Mouse (Mus musculus): ENCODE data around the gene Lpin3. TPM values are rescaled to one million over a fixed set of nuclear protein-coding genes. Genes with fewer than 3 reads are reported as not detected.

Lpin3 gene
- polyA plus RNA-seq, 1 experiment from 2014 or later, result 0.66 TPM

DNA sequence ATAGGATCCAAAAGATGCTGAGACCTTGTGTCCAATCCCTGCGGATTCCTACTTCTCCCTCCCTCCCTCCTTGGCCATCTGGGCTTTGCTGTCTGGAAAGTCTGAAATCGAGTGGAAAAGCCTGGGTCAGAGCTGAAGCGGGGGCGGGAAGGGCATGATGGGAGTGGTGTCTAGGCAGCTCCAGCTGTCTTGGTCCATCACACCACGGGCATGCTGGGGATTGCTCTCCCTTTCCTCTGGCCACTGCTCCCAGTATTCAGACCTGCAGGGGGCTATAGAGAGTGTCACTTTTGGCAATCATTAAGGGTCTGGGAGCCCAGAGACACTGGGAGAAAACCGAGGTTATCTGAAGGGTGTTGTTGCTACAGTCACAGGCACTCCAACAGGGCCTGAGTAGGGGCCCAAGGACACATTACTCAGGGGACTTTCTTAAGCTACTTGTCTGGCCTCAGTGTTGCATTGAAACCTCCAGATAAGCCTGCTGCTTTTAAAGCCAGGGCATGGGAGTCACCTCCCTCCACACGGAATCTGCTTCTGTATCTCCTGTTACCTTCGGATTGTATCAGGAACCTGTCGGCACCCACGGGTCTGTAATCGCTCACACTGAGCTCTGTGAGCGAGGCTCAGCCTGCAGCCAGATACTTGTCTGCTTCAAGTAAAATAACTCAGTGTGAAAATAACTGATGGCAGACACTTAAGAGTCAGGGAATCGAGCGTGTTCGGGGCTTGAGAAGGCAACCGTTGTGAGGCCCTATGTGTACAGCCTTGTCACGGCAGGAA is 60.6 kb downstream of the Lpin3 start:
- Histone ChIP-seq H3K27me3 (ENCODE audit: control insufficient read depth, insufficient read depth, low read length) (no peaks in the 10 kb centered on the region), H3K4me1 (replicated peaks; ENCODE audit: control insufficient read depth, insufficient read depth, low read length) (no peaks in the 10 kb centered on the region), H3K4me2 (replicated peaks) (no peak overlapping the region), H3K4me3 (replicated peaks; ENCODE audit: low read length) (no peak overlapping the region), H3K27ac (no peak overlapping the region), H3K36me3 (replicated peaks; ENCODE audit: control insufficient read depth, insufficient read depth) (peaks cover 10% of the 10 kb centered on the region; the same call in 1 of the 2 replicates), H3K9ac (no peak overlapping the region), H3K9me3 (ENCODE audit: control insufficient read depth, low read length) (no peaks in the 10 kb centered on the region)
- 74% methylated on average over 17 of the region's 17 CpGs for WGBS
- ATAC-seq (ENCODE audit: low FRiP score) (no peak), DNase-seq (ENCODE audit: low spot score) (no peak)

DNA sequence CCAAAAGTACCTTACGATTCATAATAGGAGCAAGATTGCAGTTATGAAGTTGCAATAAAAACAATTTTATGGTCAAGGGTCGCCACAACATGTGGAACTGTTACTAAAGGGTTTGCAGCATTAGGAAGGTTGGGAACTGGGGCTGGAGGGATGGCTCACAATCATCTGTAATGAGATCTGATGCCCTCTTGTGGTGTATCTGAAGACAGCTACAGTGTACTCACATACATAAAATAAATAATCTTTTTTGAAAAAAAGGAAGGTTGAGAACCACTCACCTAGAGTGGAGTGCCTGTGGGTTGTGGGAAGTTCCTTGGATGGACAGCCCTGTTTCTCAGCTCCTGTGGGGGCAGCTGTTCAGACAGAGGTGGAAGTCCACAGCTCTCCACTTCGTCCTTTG is 62.0 kb downstream of the Lpin3 start:
- Histone ChIP-seq H3K27me3 (ENCODE audit: control insufficient read depth, insufficient read depth, low read length) (no peaks in the 10 kb centered on the region), H3K9me3 (ENCODE audit: control insufficient read depth, low read length) (no peaks in the 10 kb centered on the region), H3K4me3 (replicated peaks; ENCODE audit: low read length) (no peak overlapping the region), H3K9ac (no peak overlapping the region), H3K27ac (no peak overlapping the region), H3K4me1 (replicated peaks; ENCODE audit: control insufficient read depth, insufficient read depth, low read length) (no peaks in the 10 kb centered on the region), H3K36me3 (replicated peaks; ENCODE audit: control insufficient read depth, insufficient read depth) (peaks cover 11% of the 10 kb centered on the region), H3K4me2 (replicated peaks) (no peak overlapping the region)
- DNase-seq (ENCODE audit: low spot score), result no peak
- ATAC-seq (ENCODE audit: low FRiP score), result no peak
- WGBS, result 70% methylated on average over 3 of the region's 3 CpGs

DNA sequence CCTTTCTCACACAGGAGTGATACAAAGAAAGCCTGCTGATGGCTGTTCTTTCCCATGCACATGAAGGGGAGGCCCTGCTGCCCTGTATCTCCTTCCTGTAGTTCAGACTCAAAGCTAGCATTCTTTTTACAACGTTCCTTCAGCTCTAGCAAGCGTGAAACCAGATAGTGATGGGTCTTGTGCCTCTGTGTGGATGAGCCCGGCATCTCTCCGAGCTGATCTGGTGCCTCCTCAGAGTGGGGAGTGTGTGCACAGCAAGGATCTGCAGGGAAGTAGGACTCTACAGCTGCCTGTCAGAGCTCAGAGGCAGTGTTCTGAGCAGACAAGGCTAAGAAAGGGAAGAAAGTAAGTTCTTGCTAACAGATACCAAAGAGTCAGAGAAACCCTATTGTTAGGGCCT is 71.1 kb downstream of the Lpin3 start:
- Histone ChIP-seq H3K9ac (no peak overlapping the region), H3K9me3 (ENCODE audit: control insufficient read depth, low read length) (no peaks in the 10 kb centered on the region), H3K4me2 (replicated peaks) (no peak overlapping the region), H3K4me3 (replicated peaks; ENCODE audit: low read length) (no peak overlapping the region), H3K4me1 (replicated peaks; ENCODE audit: control insufficient read depth, insufficient read depth, low read length) (no peaks in the 10 kb centered on the region), H3K27me3 (ENCODE audit: control insufficient read depth, insufficient read depth, low read length) (no peaks in the 10 kb centered on the region), H3K36me3 (replicated peaks; ENCODE audit: control insufficient read depth, insufficient read depth) (peaks cover 86% of the 10 kb centered on the region), H3K27ac (no peak overlapping the region)
- DNase-seq (ENCODE audit: low spot score), result no peak
- no peak for ATAC-seq (ENCODE audit: low FRiP score)
- 80% methylated on average over 4 of the region's 4 CpGs for WGBS

DNA sequence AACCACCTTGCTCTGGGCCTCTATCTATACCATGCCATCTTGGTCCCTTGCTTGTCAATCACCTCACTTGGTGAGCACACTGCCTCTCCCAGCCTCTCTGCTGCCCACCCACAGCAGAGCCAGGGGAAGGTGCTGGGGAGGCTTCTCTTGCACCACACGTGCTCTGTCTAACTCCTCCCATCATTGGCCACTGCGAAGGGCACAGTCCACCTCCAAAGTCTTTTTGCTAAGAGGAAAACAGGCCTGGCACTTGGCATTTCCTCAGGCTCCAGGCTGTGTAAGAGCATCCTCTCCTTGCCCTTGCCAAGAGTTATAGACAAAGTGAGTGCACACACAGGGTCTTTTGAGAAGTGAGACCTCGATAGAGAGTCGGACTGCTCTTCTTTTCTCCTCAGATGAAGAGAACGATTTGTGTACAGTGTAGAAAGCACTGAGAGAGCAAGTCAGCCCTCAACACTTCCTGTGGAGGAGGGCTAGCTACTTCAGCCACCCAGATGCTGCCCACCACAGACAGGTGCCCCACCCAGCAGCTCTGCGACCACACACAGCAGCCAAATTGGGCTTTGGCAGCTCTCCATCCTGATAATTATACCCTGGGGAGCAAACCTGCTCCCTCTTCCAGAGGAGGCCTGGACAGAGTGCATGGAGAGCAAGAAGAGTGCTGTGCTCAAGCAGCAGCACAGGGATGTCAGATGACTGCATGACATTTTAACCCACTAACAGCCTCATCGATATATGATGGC is 72.8 kb downstream of the Lpin3 start:
- no peaks in the 10 kb centered on the region for H3K9me3 ChIP-seq (ENCODE audit: control insufficient read depth, low read length)
- 81% methylated on average over 7 of the region's 7 CpGs for WGBS
- H3K4me3 ChIP-seq (replicated peaks; ENCODE audit: low read length), result no peak overlapping the region
- peaks cover 88% of the 10 kb centered on the region for H3K36me3 ChIP-seq (replicated peaks; ENCODE audit: control insufficient read depth, insufficient read depth)
- H3K9ac ChIP-seq, result no peak overlapping the region
- ATAC-seq (ENCODE audit: low FRiP score) (no peak), DNase-seq (ENCODE audit: low spot score) (no peak)
- no peak overlapping the region for H3K4me2 ChIP-seq (replicated peaks)
- H3K4me1 ChIP-seq (replicated peaks; ENCODE audit: control insufficient read depth, insufficient read depth, low read length), result no peaks in the 10 kb centered on the region
- H3K27ac ChIP-seq, result no peak overlapping the region
- H3K27me3 ChIP-seq (ENCODE audit: control insufficient read depth, insufficient read depth, low read length), result no peaks in the 10 kb centered on the region

DNA sequence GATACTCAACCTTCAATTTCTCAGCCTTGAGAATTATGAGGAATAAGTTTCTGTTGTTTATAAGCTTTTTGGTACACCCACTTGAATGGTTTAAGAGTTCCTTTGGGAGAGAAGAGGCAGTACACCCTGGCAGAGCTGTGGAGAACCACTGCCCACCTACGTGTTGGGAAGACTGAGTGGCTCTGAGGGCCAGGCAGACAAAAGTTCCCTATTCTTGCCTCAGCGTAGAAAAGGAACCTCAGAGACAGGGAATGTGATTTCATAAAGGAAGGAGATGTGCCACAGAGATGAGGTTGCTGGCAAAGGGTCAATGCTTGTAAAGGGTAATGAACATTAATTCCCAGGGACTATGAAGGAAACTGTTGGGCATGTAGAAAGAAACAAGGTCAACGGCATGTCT is 74.1 kb downstream of the Lpin3 start:
- H3K36me3 ChIP-seq (replicated peaks; ENCODE audit: control insufficient read depth, insufficient read depth), result peaks cover 87% of the 10 kb centered on the region

DNA sequence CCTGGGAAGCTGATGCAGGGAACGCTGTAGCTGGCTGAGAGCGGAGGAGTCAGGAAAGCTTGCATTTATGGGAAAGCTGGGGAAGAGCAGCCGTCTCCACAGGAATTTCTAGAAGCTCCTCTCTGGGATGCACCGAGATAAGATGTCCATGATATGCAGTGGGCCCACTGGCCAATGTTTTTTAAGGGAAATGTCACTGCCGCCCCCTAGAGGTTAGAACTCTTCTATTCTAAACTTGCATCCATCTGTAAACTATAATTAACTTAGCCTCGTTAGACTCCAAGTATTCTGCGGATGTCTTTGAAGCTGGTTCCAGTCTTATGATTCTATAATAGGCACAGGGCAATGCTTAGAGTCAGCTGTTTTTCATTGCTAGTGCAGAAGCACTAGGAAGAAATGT is 74.9 kb downstream of the Lpin3 start:
- no peak overlapping the region for H3K9ac ChIP-seq
- ATAC-seq (ENCODE audit: low FRiP score) (no peak), DNase-seq (ENCODE audit: low spot score) (no peak)
- H3K4me3 ChIP-seq (replicated peaks; ENCODE audit: low read length), result no peak overlapping the region
- no peak overlapping the region for H3K27ac ChIP-seq
- no peak overlapping the region for H3K4me2 ChIP-seq (replicated peaks)
- no peaks in the 10 kb centered on the region for H3K27me3 ChIP-seq (ENCODE audit: control insufficient read depth, insufficient read depth, low read length)
- no peaks in the 10 kb centered on the region for H3K4me1 ChIP-seq (replicated peaks; ENCODE audit: control insufficient read depth, insufficient read depth, low read length)
- 78% methylated on average over 7 of the region's 7 CpGs for WGBS
- H3K9me3 ChIP-seq (ENCODE audit: control insufficient read depth, low read length), result no peaks in the 10 kb centered on the region
- peaks cover 86% of the 10 kb centered on the region for H3K36me3 ChIP-seq (replicated peaks; ENCODE audit: control insufficient read depth, insufficient read depth)

More for the DNA sequence above, 74.1 kb downstream of the Lpin3 start:
- no peaks in the 10 kb centered on the region for H3K27me3 ChIP-seq (ENCODE audit: control insufficient read depth, insufficient read depth, low read length)
- no peaks in the 10 kb centered on the region for H3K9me3 ChIP-seq (ENCODE audit: control insufficient read depth, low read length)
- no peak for DNase-seq (ENCODE audit: low spot score)
- H3K27ac ChIP-seq, result no peak overlapping the region
- ATAC-seq (ENCODE audit: low FRiP score), result no peak
- WGBS, result 90% methylated on average over 3 of the region's 3 CpGs
- H3K4me2 ChIP-seq (replicated peaks), result no peak overlapping the region
- H3K9ac ChIP-seq, result no peak overlapping the region
- H3K4me1 ChIP-seq (replicated peaks; ENCODE audit: control insufficient read depth, insufficient read depth, low read length), result no peaks in the 10 kb centered on the region
- no peak overlapping the region for H3K4me3 ChIP-seq (replicated peaks; ENCODE audit: low read length)

Other genes with a start within 250 kb of the Lpin3 start
- 58.9 and 67.6 TPM in 2 replicates for gene Top1, start 234.8 kb upstream of the Lpin3 start, polyA plus RNA-seq (2014; fragmentation: Nextera tagmentation; extraction: Ambion mirVana)
- 56.3 and 62.8 TPM in 2 replicates for gene Plcg1, start 149.4 kb upstream of the Lpin3 start, polyA plus RNA-seq (2014; fragmentation: Nextera tagmentation; extraction: Ambion mirVana)
- gene Zhx3, start 7.7 kb upstream of the Lpin3 start, polyA plus RNA-seq (2014; fragmentation: Nextera tagmentation; extraction: Ambion mirVana), result 17.9 and 19.6 TPM in 2 replicates
- 0.52 and 0.55 TPM in 2 replicates for gene Emilin3, start 31.7 kb downstream of the Lpin3 start, polyA plus RNA-seq (2014; fragmentation: Nextera tagmentation; extraction: Ambion mirVana)
- gene Chd6, start 228.4 kb downstream of the Lpin3 start, polyA plus RNA-seq (2014; fragmentation: Nextera tagmentation; extraction: Ambion mirVana), result 31.5 and 31.8 TPM in 2 replicates